Mouse (Mus musculus) midbrain, embryonic 12.5 days (tissue): ENCODE data around the gene Zswim1. TPM values are rescaled to one million over a fixed set of nuclear protein-coding genes. Genes with fewer than 3 reads are reported as not detected.
"Not testable (repeated sequence)": the region's sequence is repeated elsewhere in the genome, so short reads cannot be mapped to it uniquely, and the experiment has no call there.

Source experiments
- ATAC-seq: fragments of 200-750 bp; cut with Nextera tagmentation; 2 replicates; pipeline ENCODE4 v1.8.0; 2017; ENCODE audit warnings: low read depth, moderate TSS enrichment, moderate library complexity; ENCODE audit not compliant: low FRiP score
- H3K27ac ChIP-seq: fragments of 300-500 bp; sonication (generic); replicated peaks from 2 replicates; pipeline ENCODE4 v1.5.1; 2016; ENCODE audit warnings: mild to moderate bottlenecking
- H3K27me3 ChIP-seq: fragments of 300-500 bp; sonication (generic); 2 replicates; pipeline ENCODE4 v1.6.1; 2016; ENCODE audit warnings: mild to moderate bottlenecking
- H3K36me3 ChIP-seq: fragments of 300-500 bp; sonication (generic); 2 replicates; pipeline ENCODE4 v1.6.1; 2016
- H3K4me1 ChIP-seq: fragments of 300-500 bp; sonication (generic); 2 replicates; pipeline ENCODE4 v1.6.1; 2016
- H3K4me2 ChIP-seq: fragments of 300-500 bp; sonication (generic); replicated peaks from 2 replicates; pipeline ENCODE4 v1.6.1; 2016; ENCODE audit warnings: mild to moderate bottlenecking, moderate library complexity
- H3K4me3 ChIP-seq: fragments of 300-500 bp; sonication (generic); 2 replicates; pipeline ENCODE4 v1.5.1; 2016; ENCODE audit warnings: mild to moderate bottlenecking
- H3K9ac ChIP-seq: fragments of 300-500 bp; sonication (generic); replicated peaks from 2 replicates; pipeline ENCODE4 v1.6.1; 2016; ENCODE audit warnings: mild to moderate bottlenecking, moderate library complexity
- H3K9me3 ChIP-seq: fragments of 300-500 bp; sonication (generic); 2 replicates; pipeline ENCODE4 v1.6.1; 2016; ENCODE audit warnings: mild to moderate bottlenecking
- WGBS: fragments of 180-500 bp; shearing (Covaris S2); methylation state at CpG from one replicate; pipeline ENCODE4 v1.1.7; 2016; 5-methylcytosine and 5-hydroxymethylcytosine counted together
- polyA plus RNA-seq: library from polyadenylated mRNA; unstranded; fragments of >200 nt; fragmentation: Nextera tagmentation; extraction: Ambion mirVana; gene quantifications from 2 replicates; pipeline ENCODE4 v1.2.1, GENCODE M21; 2016

The Zswim1 gene
- polyA plus RNA-seq, 1 experiment from 2014 or later: 23.8 TPM

DNA sequence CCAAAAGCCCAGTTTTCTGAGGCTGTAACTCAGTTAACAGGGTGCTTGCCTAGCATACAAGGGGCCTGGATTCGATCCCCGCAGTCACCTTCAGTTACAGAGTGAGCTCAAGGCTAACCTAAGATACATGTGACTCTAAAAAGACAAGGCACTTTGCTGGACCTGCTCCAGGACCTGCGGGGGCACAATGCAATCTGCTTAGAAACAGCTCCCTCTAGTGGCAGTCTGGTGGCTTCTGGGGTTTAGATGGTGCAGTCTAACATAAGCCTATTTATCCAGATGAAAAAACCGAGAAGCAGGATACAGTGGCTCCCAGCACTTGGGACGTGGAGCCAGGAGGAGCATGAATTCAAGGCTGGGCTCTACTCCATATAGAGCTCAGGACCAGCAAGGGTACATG lies 28.2 kb upstream of the Zswim1 start:
- H3K4me3 ChIP-seq: no peak overlapping the region
- no peak overlapping the region for H3K27ac ChIP-seq
- no peak overlapping the region for H3K4me2 ChIP-seq
- H3K36me3 ChIP-seq: peaks cover 72% of the 10 kb centered on the region
- no peak overlapping the region for H3K9ac ChIP-seq
- 0 out of 2 replicates have a peak, but pooled peaks cover 2% of the 10 kb centered on the region for H3K4me1 ChIP-seq
- 42% methylated on average over 5 of the region's 5 CpGs for WGBS
- no peaks in the 10 kb centered on the region for H3K27me3 ChIP-seq
- peak; percentile 75 for ATAC-seq
- H3K9me3 ChIP-seq: no peaks in the 10 kb centered on the region

GRCm38 (mm10) chr2:164795868-164796267 lies 26.6 kb upstream of the Zswim1 start:
- Histone ChIP-seq H3K4me2 (no peak overlapping the region), H3K27me3 (no peaks in the 10 kb centered on the region), H3K4me3 (no peak overlapping the region), H3K27ac (no peak overlapping the region), H3K4me1 (0 out of 2 replicates have a peak, but pooled peaks cover 2% of the 10 kb centered on the region), H3K9ac (no peak overlapping the region), H3K36me3 (peaks cover 77% of the 10 kb centered on the region), H3K9me3 (no peaks in the 10 kb centered on the region)
- WGBS: 90% methylated on average over 4 of the region's 4 CpGs
- no peak for ATAC-seq

DNA sequence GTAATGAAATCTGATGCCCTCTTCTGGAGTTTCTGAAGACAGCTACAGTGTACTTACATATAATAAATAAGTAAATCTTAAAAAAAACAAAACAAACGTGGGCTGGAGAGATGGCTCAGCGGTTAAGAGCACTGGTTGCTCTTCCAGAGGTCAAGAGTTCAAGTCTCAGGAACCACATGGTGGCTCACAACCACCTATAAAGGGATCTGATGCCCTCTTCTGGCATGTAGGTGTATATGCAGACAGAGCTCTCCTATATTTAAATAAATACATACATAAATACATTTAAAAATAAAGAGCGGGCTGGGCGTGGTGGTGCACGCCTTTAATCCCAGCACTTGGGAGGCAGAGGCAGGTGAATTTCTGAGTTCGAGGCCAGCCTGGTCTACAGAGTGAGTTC lies 23.9 kb upstream of the Zswim1 start:
- not testable (repeated sequence) for H3K27me3 ChIP-seq, H3K9me3 ChIP-seq, H3K4me2 ChIP-seq, H3K4me3 ChIP-seq, H3K27ac ChIP-seq, H3K9ac ChIP-seq, H3K4me1 ChIP-seq, ATAC-seq
- 81% methylated on average over 6 of the region's 6 CpGs for WGBS
- peaks cover 63% of the 10 kb centered on the region for H3K36me3 ChIP-seq

DNA sequence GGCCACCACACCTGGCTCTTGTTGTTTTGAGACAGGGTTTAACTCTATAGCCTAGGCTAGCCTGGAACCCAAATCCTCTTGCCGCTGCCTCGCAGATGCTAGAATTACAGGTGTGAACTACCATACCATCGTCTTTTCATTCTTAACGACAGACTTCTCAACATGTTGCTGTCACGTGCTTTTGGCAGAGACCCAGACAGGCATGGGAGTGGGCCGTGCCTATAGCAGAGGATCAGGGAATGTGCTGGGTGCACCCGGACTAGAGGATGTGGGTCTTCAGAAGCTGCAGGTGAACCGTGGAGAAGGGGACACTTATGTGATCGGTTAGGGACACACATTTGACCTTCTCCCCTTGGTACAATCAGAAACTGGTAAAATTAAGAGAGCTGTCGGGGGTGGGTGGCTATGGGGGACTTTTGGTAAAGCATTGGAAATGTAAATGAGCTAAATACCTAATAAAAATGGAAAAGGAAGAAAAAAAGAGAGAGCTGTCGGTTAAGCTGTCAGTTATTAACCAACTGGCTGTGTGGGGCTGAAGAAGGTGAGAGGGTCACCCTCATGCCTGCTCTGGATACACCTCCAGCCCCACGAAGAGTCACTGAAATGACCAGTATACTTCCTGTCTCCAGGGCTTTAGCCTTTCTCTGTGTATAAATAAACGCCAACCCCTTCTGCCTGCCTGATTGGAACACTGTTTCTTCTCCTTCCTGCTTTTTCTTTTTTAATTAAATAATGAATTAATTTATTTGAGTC lies 22.1 kb upstream of the Zswim1 start:
- H3K4me1 ChIP-seq: peaks cover 13% of the 10 kb centered on the region
- no peak overlapping the region for H3K4me2 ChIP-seq
- H3K9ac ChIP-seq: no peak overlapping the region
- peaks cover 52% of the 10 kb centered on the region for H3K36me3 ChIP-seq
- H3K27me3 ChIP-seq: no peaks in the 10 kb centered on the region
- 92% methylated on average over 13 of the region's 13 CpGs for WGBS
- H3K4me3 ChIP-seq: no peak overlapping the region
- no peak for ATAC-seq
- H3K27ac ChIP-seq: no peak overlapping the region
- no peaks in the 10 kb centered on the region for H3K9me3 ChIP-seq

DNA sequence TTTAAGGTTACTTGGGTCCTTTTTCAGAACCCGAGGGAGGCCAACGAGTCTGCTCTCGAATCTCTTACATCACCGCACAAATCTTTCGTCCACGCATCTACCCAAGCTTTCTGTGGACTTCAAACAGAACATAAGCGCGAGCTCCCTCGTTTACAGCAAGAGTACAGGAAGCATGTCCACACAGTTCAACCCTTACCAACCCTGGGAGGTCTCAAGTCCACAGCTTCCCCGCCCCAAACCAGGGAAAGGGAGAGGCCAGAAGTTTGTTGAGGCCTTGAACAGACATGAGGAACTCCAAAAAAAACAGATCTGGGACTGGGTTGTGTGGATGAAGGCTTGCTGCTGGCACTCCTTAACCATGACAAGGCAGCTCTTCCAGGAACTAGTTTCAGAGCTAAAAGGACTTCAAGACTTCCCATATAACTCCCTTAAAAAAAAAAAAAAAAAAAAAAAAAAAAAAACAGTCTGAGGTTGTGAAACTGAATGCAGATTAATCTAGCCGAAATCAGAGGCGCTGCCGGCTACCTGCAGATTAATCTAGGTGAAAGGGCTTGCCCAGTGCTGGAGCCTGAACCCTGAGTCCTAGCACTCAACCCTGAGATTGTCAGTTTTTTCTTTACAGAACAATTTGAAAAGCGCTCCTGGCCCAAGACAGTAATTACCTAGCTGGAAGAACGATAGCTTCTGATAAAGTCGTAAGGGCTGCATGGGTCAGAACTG lies 19.1 kb upstream of the Zswim1 start:
- WGBS: 93% methylated on average over 16 of the region's 16 CpGs
- H3K27ac ChIP-seq: no peak overlapping the region

GRCm38 (mm10) chr2:164803921-164804313 lies 18.6 kb upstream of the Zswim1 start:
- 45% methylated on average over 1 of the region's 1 CpGs for WGBS
- H3K27ac ChIP-seq: no peak overlapping the region
- ATAC-seq: no peak
- peak overlapping the region; percentile 81 for H3K9ac ChIP-seq
- H3K36me3 ChIP-seq: peaks cover 22% of the 10 kb centered on the region
- H3K9me3 ChIP-seq: no peaks in the 10 kb centered on the region
- H3K4me3 ChIP-seq: peak overlapping the region; percentile 65
- peak overlapping the region; percentile 88 for H3K4me2 ChIP-seq
- no peaks in the 10 kb centered on the region for H3K27me3 ChIP-seq
- H3K4me1 ChIP-seq: peaks cover 19% of the 10 kb centered on the region

More for the DNA sequence above, 19.1 kb upstream of the Zswim1 start:
- H3K27me3 ChIP-seq: no peaks in the 10 kb centered on the region
- H3K36me3 ChIP-seq: peaks cover 26% of the 10 kb centered on the region
- H3K9me3 ChIP-seq: no peaks in the 10 kb centered on the region
- no peak for ATAC-seq
- H3K4me2 ChIP-seq: peak overlapping the region; percentile 88
- H3K4me3 ChIP-seq: peak overlapping the region; percentile 65
- H3K9ac ChIP-seq: peak overlapping the region; percentile 81; the same call in 1 of the 2 replicates
- peaks cover 19% of the 10 kb centered on the region for H3K4me1 ChIP-seq

GRCm38 (mm10) chr2:164804533-164805331 lies 17.8 kb upstream of the Zswim1 start, which contains the start of the genes Acot8 and Zswim3:
TSS of gene Acot8 (minus strand) at chr2:164804882.
TSS of gene Zswim3 (plus strand) at chr2:164805098.
- Histone ChIP-seq H3K27me3 (no peaks in the 10 kb centered on the region), H3K4me1 (peaks cover 19% of the 10 kb centered on the region), H3K9me3 (no peaks in the 10 kb centered on the region), H3K4me3 (peak within 1 kb of the TSS; percentile 65), H3K27ac (peak within 1 kb of the TSS; percentile 87), H3K36me3 (peaks cover 22% of the 10 kb centered on the region), H3K4me2 (peak within 1 kb of the TSS; percentile 88), H3K9ac (peak within 1 kb of the TSS; percentile 81)
- WGBS: under 1% methylated on average over 47 of the region's 47 CpGs
- ATAC-seq: peak; percentile 97

DNA sequence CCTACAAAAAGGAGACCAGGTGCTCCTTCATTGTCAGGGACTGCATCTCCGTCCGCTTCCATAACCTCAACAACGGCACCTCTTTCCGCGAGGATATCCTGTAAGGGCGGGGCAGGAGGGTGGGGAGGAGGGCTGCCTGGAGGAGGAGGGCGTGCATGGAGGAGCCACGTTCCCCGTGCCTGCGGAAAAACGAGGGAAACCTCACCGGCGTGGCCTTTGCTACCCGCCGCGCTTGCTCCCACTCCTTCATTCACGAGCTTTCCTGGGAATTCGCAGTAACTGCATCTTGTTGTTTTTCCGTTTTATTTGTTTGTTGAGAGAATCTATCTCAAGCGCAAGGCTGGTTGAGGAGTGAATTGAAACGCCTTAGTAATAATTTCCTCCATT lies 17.2 kb upstream of the Zswim1 start:
- Histone ChIP-seq H3K9ac (peak overlapping the region; percentile 79), H3K27me3 (no peaks in the 10 kb centered on the region), H3K4me3 (peak overlapping the region; percentile 65), H3K4me2 (peak overlapping the region; percentile 88), H3K9me3 (no peaks in the 10 kb centered on the region), H3K27ac (peak overlapping the region; percentile 87), H3K36me3 (peaks cover 21% of the 10 kb centered on the region), H3K4me1 (peaks cover 19% of the 10 kb centered on the region)
- 2% methylated on average over 21 of the region's 21 CpGs for WGBS
- peak; percentile 61 for ATAC-seq

- Histone ChIP-seq H3K9me3 (no peaks in the 10 kb centered on the region), H3K36me3 (peaks cover 17% of the 10 kb centered on the region; the same call in 1 of the 2 replicates), H3K4me2 (peak overlapping the region; percentile 88; the same call in 1 of the 2 replicates), H3K27me3 (no peaks in the 10 kb centered on the region), H3K4me3 (0 out of 2 replicates have a peak overlapping the region, but pooled peaks have one; percentile 4), H3K9ac (no peak overlapping the region), H3K27ac (no peak overlapping the region), H3K4me1 (peaks cover 19% of the 10 kb centered on the region)
- WGBS: 91% methylated on average over 7 of the region's 7 CpGs
- no peak for ATAC-seq
These were observed 15.9 kb upstream of the Zswim1 start for GRCm38 (mm10) chr2:164806614-164807013.

DNA sequence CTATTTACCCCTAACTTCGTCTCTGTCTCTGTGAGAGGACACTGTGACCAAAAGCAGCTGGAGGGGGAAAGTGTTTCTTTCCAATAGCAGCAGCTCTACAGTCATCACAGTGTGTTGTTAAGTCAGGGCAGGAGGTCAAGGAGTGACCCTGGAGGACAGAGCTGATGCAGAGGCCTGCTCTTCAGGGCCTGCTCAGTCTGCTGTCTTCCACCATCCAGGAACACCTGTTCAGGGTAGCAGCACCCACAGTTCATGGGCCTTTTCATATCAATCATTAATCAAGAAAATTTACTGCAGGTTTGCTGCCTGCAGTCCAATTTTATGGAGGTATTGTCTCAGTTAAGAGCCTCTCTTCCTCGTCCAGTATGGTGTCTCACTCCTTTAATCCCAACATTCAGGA lies 8.9 kb upstream of the Zswim1 start:
- Histone ChIP-seq H3K4me3 (no peak overlapping the region), H3K9me3 (no peaks in the 10 kb centered on the region), H3K9ac (no peak overlapping the region), H3K4me1 (no peaks in the 10 kb centered on the region), H3K36me3 (peaks cover 10% of the 10 kb centered on the region; the same call in 1 of the 2 replicates), H3K27me3 (no peaks in the 10 kb centered on the region), H3K4me2 (no peak overlapping the region), H3K27ac (no peak overlapping the region)
- ATAC-seq: no peak
- 57% methylated on average over 2 of the region's 2 CpGs for WGBS

- no peak overlapping the region for H3K4me3 ChIP-seq
- no peak overlapping the region for H3K27ac ChIP-seq
- 87% methylated on average over 5 of the region's 5 CpGs for WGBS
These were observed 7.1 kb upstream of the Zswim1 start for GRCm38 (mm10) chr2:164815348-164815747.

More at GRCm38 (mm10) chr2:164815348-164815747, 7.1 kb upstream of the Zswim1 start:
- H3K9ac ChIP-seq: no peak overlapping the region
- no peaks in the 10 kb centered on the region for H3K4me1 ChIP-seq
- ATAC-seq: no peak
- no peaks in the 10 kb centered on the region for H3K27me3 ChIP-seq
- H3K36me3 ChIP-seq: peaks cover 7% of the 10 kb centered on the region
- no peak overlapping the region for H3K4me2 ChIP-seq
- no peaks in the 10 kb centered on the region for H3K9me3 ChIP-seq
